In genomic region chr13:24448578-24448977, GRCm38 (mm10) we compare ENCODE assay signal across 15 mouse cellular contexts.
"Had no signal": no experiment of that assay in that cellular context is flagged by ENCODE, and none has a peak within 500 bp of the region (broad histone marks: within the 10 kb centered on the region; RNA-seq: fewer than 3 reads in every experiment).

No protein-coding gene starts in this region.

- H3K4me2 ChIP-seq: neural tube, embryonic 12.5 days; neural tube, embryonic 13.5 days; neural tube, embryonic 15.5 days; stomach, embryonic 15.5 days had no signal

- H3K4me3 ChIP-seq: neural tube, embryonic 12.5 days; neural tube, embryonic 13.5 days; neural tube, embryonic 15.5 days; stomach, embryonic 15.5 days had no signal

- DNase-seq: retina, postnatal 1 day; right cerebral cortex, adult 18-20 months; right cerebral cortex, postnatal 14 days; right cerebral cortex, postnatal 25 days; right cerebral cortex, postnatal 4 days; spleen, adult 18-20 months; thymus, adult 18-20 months; thymus, postnatal 14 days; thymus, postnatal 25 days; thymus, postnatal 36 days had no signal

- H3K36me3 ChIP-seq: neural tube, embryonic 12.5 days; neural tube, embryonic 13.5 days; neural tube, embryonic 15.5 days; stomach, embryonic 15.5 days had no signal

- H3K27ac ChIP-seq: neural tube, embryonic 12.5 days; neural tube, embryonic 13.5 days; neural tube, embryonic 15.5 days; stomach, embryonic 15.5 days; stomach, postnatal 0 days had no signal

- H3K9ac ChIP-seq: neural tube, embryonic 12.5 days; neural tube, embryonic 13.5 days; neural tube, embryonic 15.5 days; stomach, embryonic 15.5 days had no signal

- H3K4me1 ChIP-seq: neural tube, embryonic 12.5 days; neural tube, embryonic 13.5 days; neural tube, embryonic 15.5 days had no signal

- H3K27me3 ChIP-seq: neural tube, embryonic 12.5 days; neural tube, embryonic 13.5 days; neural tube, embryonic 15.5 days; stomach, embryonic 15.5 days had no signal

- H3K9me3 ChIP-seq: neural tube, embryonic 12.5 days; neural tube, embryonic 13.5 days; neural tube, embryonic 15.5 days; stomach, embryonic 15.5 days had no signal
